Mouse (Mus musculus) CH12F3 (cell line): ENCODE measurements at regions not wholly inside any gene's neighbourhood (a gene's known extent, or its start where the extent isn't known, plus 50 kb on each side); places are given as distances from the start of the nearest gene placed in this dataset.

Source experiments
- in situ Hi-C: fragments of 300-500 bp; cut with MboI; formaldehyde crosslinking; loops from 2 replicates; pipeline ENCODE4 v1.14.3; 2020; ENCODE audit warnings: low sequenced_read_pairs

GRCm38 (mm10) chr15:63724543-63725186 is 120.3 kb downstream of the Gsdmc2 start:
- in situ Hi-C loops, result no loop called here

- in situ Hi-C loops, result no loop called here
Measured at GRCm38 (mm10) chr15:63722991-63723390, 122.0 kb downstream of the Gsdmc2 start.

- in situ Hi-C loops, result no loop called here
Measured at GRCm38 (mm10) chr15:63721669-63722357, 123.2 kb downstream of the Gsdmc2 start.

- in situ Hi-C loops, result no loop called here
Measured at GRCm38 (mm10) chr15:63717812-63718211, 127.2 kb downstream of the Gsdmc2 start.

GRCm38 (mm10) chr15:63713697-63714096 is 131.3 kb downstream of the Gsdmc2 start:
- in situ Hi-C loops, result no loop called here

- in situ Hi-C loops, result no loop called here
Measured at GRCm38 (mm10) chr15:63710381-63710780, 134.6 kb downstream of the Gsdmc2 start.

- in situ Hi-C loops, result no loop called here
Measured at GRCm38 (mm10) chr15:63709270-63709933, 135.6 kb downstream of the Gsdmc2 start.

GRCm38 (mm10) chr15:63704636-63705035 is 140.3 kb downstream of the Gsdmc2 start:
- in situ Hi-C loops, result no loop called here

- in situ Hi-C loops, result no loop called here
Measured at GRCm38 (mm10) chr15:63697831-63698230, 147.1 kb downstream of the Gsdmc2 start.

- in situ Hi-C loops, result no loop called here
Measured at GRCm38 (mm10) chr15:63694150-63694549, 150.8 kb downstream of the Gsdmc2 start.

GRCm38 (mm10) chr15:63693561-63693960 is 151.4 kb downstream of the Gsdmc2 start:
- in situ Hi-C loops, result no loop called here

- in situ Hi-C loops, result no loop called here
Measured at GRCm38 (mm10) chr15:63692491-63693295, 152.3 kb downstream of the Gsdmc2 start.

GRCm38 (mm10) chr15:63689788-63690575 is 155.0 kb downstream of the Gsdmc2 start:
- in situ Hi-C loops, result no loop called here

GRCm38 (mm10) chr15:63687852-63688251 is 157.1 kb downstream of the Gsdmc2 start:
- in situ Hi-C loops, result no loop called here

GRCm38 (mm10) chr15:63686954-63687562 is 157.9 kb downstream of the Gsdmc2 start:
- in situ Hi-C loops, result no loop called here

- in situ Hi-C loops, result no loop called here
Measured at GRCm38 (mm10) chr15:63679984-63680925, 164.7 kb downstream of the Gsdmc2 start.

- in situ Hi-C loops, result no loop called here
Measured at GRCm38 (mm10) chr15:63678921-63679320, 166.1 kb downstream of the Gsdmc2 start.

- in situ Hi-C loops, result no loop called here
Measured at GRCm38 (mm10) chr15:63675491-63676036, 169.4 kb downstream of the Gsdmc2 start.

GRCm38 (mm10) chr15:63674404-63674803 is 170.6 kb downstream of the Gsdmc2 start:
- in situ Hi-C loops, result no loop called here
